In the genomic region with DNA sequence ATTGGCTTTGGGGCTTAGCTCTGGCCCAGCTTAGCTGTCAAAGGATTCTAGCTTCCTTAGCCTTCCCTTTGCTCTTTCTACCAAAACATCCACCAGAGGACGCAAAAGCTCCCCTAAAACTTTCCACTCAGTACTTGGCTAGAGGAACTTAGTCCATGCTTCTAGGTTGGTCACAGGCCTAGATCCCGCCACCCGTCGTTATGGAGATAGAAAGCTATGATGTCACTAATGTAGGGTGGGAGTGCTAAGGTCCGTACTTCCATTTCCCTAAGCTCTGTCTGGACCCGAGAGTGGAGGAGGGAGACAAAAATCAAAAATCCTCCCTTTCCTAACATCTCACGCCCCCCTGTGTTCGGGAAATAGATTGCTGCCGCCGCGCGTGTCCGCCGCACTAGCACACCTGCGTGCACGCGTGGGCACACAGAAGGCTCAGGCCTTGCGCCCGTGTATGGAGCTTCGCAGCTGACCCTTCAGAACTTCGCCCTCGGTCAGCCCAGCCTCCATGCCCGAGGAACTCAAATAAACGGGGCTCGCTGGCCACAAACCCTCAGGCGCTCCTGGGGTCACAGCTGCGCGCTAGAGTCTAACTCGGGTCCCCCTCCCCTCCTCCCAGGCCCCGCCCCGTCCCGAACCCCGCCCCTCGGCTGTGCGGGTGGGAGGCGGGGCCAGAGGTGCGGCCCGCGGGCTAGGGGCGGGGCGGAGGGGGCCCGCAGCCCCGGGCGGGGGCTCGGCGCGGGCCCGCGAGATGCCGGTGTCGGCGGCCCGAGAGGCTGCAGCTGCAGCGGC, we compare ENCODE assay signal across 8 mouse cellular contexts. TPM values are rescaled to one million over a fixed set of nuclear protein-coding genes. Genes with fewer than 3 reads are reported as not detected.
DNase-seq lines count a peak whose midpoint lies in the region; ATAC-seq lines count a peak whose summit lies in the region.

No protein-coding gene starts in this region.

- DNase-seq in spleen, adult 12 weeks (ENCODE audit: low spot score): peak; percentile 17
- DNase-seq in spleen, postnatal 14 days (ENCODE audit: low spot score in 2 of 2): no peak
- DNase-seq in embryonic facial prominence, embryonic 11.5 days (ENCODE audit: low spot score): peak; percentile 87
- peak; percentile 98 for DNase-seq in heart, adult 11 months
- peak; percentile 83 for DNase-seq in kidney, adult 11 months
- DNase-seq in left cerebral cortex, postnatal 36 days (ENCODE audit: low spot score in 2 of 2): peak; percentile 47 to 55
- peak; percentile 80 for DNase-seq in mesoderm, embryonic 11.5 days (ENCODE audit: low read depth, low spot score)
- DNase-seq in right cerebral cortex, postnatal 25 days: peak; percentile 62

- H3K4me1 ChIP-seq in embryonic facial prominence, embryonic 11.5 days (ENCODE audit: control insufficient read depth, insufficient read depth, low read length): peaks cover 5% of the 10 kb centered on the region; the same call in 1 of the 2 replicates

- no peaks in the 10 kb centered on the region for H3K27me3 ChIP-seq in embryonic facial prominence, embryonic 11.5 days (ENCODE audit: control insufficient read depth, insufficient read depth, low read length)

- H3K9ac ChIP-seq in embryonic facial prominence, embryonic 11.5 days (replicated peaks; ENCODE audit: low read length): peak overlapping the region; percentile 72

- peak overlapping the region; percentile 76 for H3K4me2 ChIP-seq in embryonic facial prominence, embryonic 11.5 days (ENCODE audit: low read depth, low read length)

- no peak overlapping the region; the same call in 1 of the 2 replicates for H3K27ac ChIP-seq in embryonic facial prominence, embryonic 11.5 days (replicated peaks; ENCODE audit: low read depth, low read length)

- under 1% methylated on average over 37 of the region's 54 CpGs for WGBS in embryonic facial prominence, embryonic 11.5 days

- peak; percentile 46 for ATAC-seq in embryonic facial prominence, embryonic 11.5 days (replicated peaks; ENCODE audit: insufficient number of reproducible peaks, low FRiP score, low TSS enrichment, low read depth)

- H3K9me3 ChIP-seq in embryonic facial prominence, embryonic 11.5 days (replicated peaks; ENCODE audit: control insufficient read depth, low read length): no peaks in the 10 kb centered on the region

- peak overlapping the region; percentile 70 for H3K4me3 ChIP-seq in embryonic facial prominence, embryonic 11.5 days (ENCODE audit: low read depth, low read length)

- no peaks in the 10 kb centered on the region for H3K36me3 ChIP-seq in embryonic facial prominence, embryonic 11.5 days (replicated peaks; ENCODE audit: control insufficient read depth, insufficient read depth, low read depth, low read length)

- intact Hi-C loops in left cerebral cortex, postnatal 36 days (cut with DNase I): loop anchor here (2.0 kb wide), 2 partner anchors 51 to 85 kb away; a partner anchor contains a TSS

RNA-seq across cellular contexts. Expression of a gene that starts 1.6 kb away (rescaled TPM):
- polyA plus RNA-seq in embryonic facial prominence, embryonic 11.5 days (2014; fragmentation: Nextera tagmentation; extraction: Ambion mirVana): 20.9 and 24.6 TPM in 2 replicates
- 10 to 100 TPM; 33.9 to 36.1 TPM for total RNA-seq in left cerebral cortex, postnatal 36 days (2021)

RNA-seq across cellular contexts. Expression of a gene that starts 2.9 kb away (rescaled TPM):
- 9.4 and 10.2 TPM in 2 replicates for polyA plus RNA-seq in embryonic facial prominence, embryonic 11.5 days (2014; fragmentation: Nextera tagmentation; extraction: Ambion mirVana)
- total RNA-seq in left cerebral cortex, postnatal 36 days (2021): 100 to 1,000 TPM; 139 to 164 TPM

RNA-seq across cellular contexts. Expression of a gene that starts 19.5 kb away (rescaled TPM):
- polyA plus RNA-seq in embryonic facial prominence, embryonic 11.5 days (2014; fragmentation: Nextera tagmentation; extraction: Ambion mirVana): 2.4 and 2.7 TPM in 2 replicates
- 1 to 10 TPM; 3.2 to 3.4 TPM for total RNA-seq in left cerebral cortex, postnatal 36 days (2021)

RNA-seq across cellular contexts. Expression of a gene that starts 25.6 kb away (rescaled TPM):
- polyA plus RNA-seq in embryonic facial prominence, embryonic 11.5 days (2014; fragmentation: Nextera tagmentation; extraction: Ambion mirVana): 432 and 435 TPM in 2 replicates
- total RNA-seq in left cerebral cortex, postnatal 36 days (2021): 10 to 100 TPM; 32.6 to 46.9 TPM

RNA-seq across cellular contexts. Expression of a gene that starts 42.5 kb away (rescaled TPM):
- polyA plus RNA-seq in embryonic facial prominence, embryonic 11.5 days (2014; fragmentation: Nextera tagmentation; extraction: Ambion mirVana): 3.5 and 3.9 TPM in 2 replicates
- 1 to 10 TPM; 3.3 to 4.7 TPM for total RNA-seq in left cerebral cortex, postnatal 36 days (2021)

Comparison
In these comparisons a context has a peak if more than half of its experiments do, and no peak if none do; other contexts are left out.
1. DNase-seq: peak in spleen, adult 12 weeks (single experiment), embryonic facial prominence, embryonic 11.5 days (single experiment), heart, adult 11 months (single experiment), kidney, adult 11 months (single experiment), left cerebral cortex, postnatal 36 days (2 of 2), mesoderm, embryonic 11.5 days (single experiment) and right cerebral cortex, postnatal 25 days (single experiment); none in spleen, postnatal 14 days (0 of 2).